Mouse (Mus musculus) MEL (cell line): Measurements from ENCODE around the gene Hgd. TPM values are rescaled to one million over a fixed set of nuclear protein-coding genes. Genes with fewer than 3 reads are reported as not detected.

Experiments
- DNase-seq: peaks from one replicate; pipeline ENCODE4 v3.0.0; 2011; ENCODE audit warnings: low read depth, low spot score
- H3K27ac ChIP-seq: 2 replicates; pipeline ENCODE4 v1.5.1; 2012; ENCODE audit warnings: low read depth, mild to moderate bottlenecking, control low read depth, low read length, moderate library complexity; ENCODE audit not compliant: control insufficient read depth
- H3K27me3 ChIP-seq, 2 experiments: fragments of 150-350 bp in 1 of 2; sonication (generic) in 1 of 2; 2 replicates each; pipeline ENCODE4 v1.6.1; 2012; ENCODE audit warnings: low read length in 2 of 2, mild to moderate bottlenecking in 2 of 2, improper control_type of control experiment in 1 of 2, moderate library complexity in 1 of 2; ENCODE audit not compliant: insufficient read depth in 2 of 2, control insufficient read depth in 1 of 2
- H3K36me3 ChIP-seq, 2 experiments: 2 replicates each; pipeline ENCODE4 v1.6.1; 2012 to 2014; ENCODE audit warnings: low read length in 2 of 2, improper control_type of control experiment in 1 of 2, inconsistent platforms in 1 of 2, mild to moderate bottlenecking in 1 of 2; ENCODE audit not compliant: insufficient read depth in 2 of 2, control insufficient read depth in 1 of 2
- H3K4me1 ChIP-seq, 2 experiments: fragments of 150-350 bp in 1 of 2; sonication (generic) in 1 of 2; 2 replicates each; pipeline ENCODE4 v1.6.1; 2012; ENCODE audit warnings: low read length in 2 of 2, improper control_type of control experiment in 1 of 2, mild to moderate bottlenecking in 1 of 2; ENCODE audit not compliant: insufficient read depth in 2 of 2, control insufficient read depth in 1 of 2
- H3K4me3 ChIP-seq, 2 experiments: fragments of 150-350 bp in 1 of 2; sonication (generic) in 1 of 2; 2 replicates each; pipeline ENCODE4 v1.5.1; 2012; ENCODE audit warnings: low read depth in 2 of 2, low read length in 2 of 2, mild to moderate bottlenecking in 2 of 2, moderate library complexity in 2 of 2, control low read depth in 1 of 2, improper control_type of control experiment in 1 of 2; ENCODE audit not compliant: control insufficient read depth in 1 of 2, insufficient read depth in 1 of 2
- H3K79me2 ChIP-seq: 2 replicates; pipeline ENCODE4 v1.6.1; 2012; ENCODE audit warnings: mild to moderate bottlenecking, low read length, moderate library complexity; ENCODE audit not compliant: control insufficient read depth, poor library complexity, insufficient read depth
- H3K9ac ChIP-seq: 2 replicates; pipeline ENCODE4 v1.6.1; 2012; ENCODE audit warnings: low read depth, mild to moderate bottlenecking, control low read depth, low read length, moderate library complexity; ENCODE audit not compliant: control insufficient read depth, poor library complexity, severe bottlenecking
- H3K9me3 ChIP-seq: fragments of 150-350 bp; sonication (generic); replicated peaks from 2 replicates; pipeline ENCODE4 v1.6.1; 2012; ENCODE audit warnings: mild to moderate bottlenecking, low read length, improper control_type of control experiment, moderate library complexity; ENCODE audit not compliant: insufficient read depth
- BHLHE40 ChIP-seq: IDR thresholded peaks from 2 replicates; pipeline ENCODE4 v1.6.1; 2012; ENCODE audit warnings: low read depth, mild to moderate bottlenecking, inconsistent platforms, low read length, improper control_type of control experiment, borderline replicate concordance
- CHD1 ChIP-seq: IDR thresholded peaks from 2 replicates; pipeline ENCODE4 v1.6.1; 2012; ENCODE audit warnings: low read depth, mild to moderate bottlenecking, inconsistent platforms, low read length, improper control_type of control experiment
- CHD2 ChIP-seq: IDR thresholded peaks from 2 replicates; pipeline ENCODE4 v1.6.1; 2011; ENCODE audit warnings: low read length, improper control_type of control experiment
- CTCF ChIP-seq, 3 experiments: IDR thresholded peaks in 2 of 3; conservative IDR thresholded peaks in 1 of 3; 2 replicates each; pipeline ENCODE4 v1.5.1; 2011 to 2012; ENCODE audit warnings: low read length in 3 of 3, low read depth in 2 of 3, mild to moderate bottlenecking in 2 of 3, improper control_type of control experiment in 1 of 3, inconsistent platforms in 1 of 3, mixed read lengths in 1 of 3, moderate library complexity in 1 of 3; ENCODE audit not compliant: control insufficient read depth in 1 of 3, insufficient read depth in 1 of 3, poor library complexity in 1 of 3, severe bottlenecking in 1 of 3
- E2F4 ChIP-seq: IDR thresholded peaks from 2 replicates; pipeline ENCODE4 v1.6.1; 2011; ENCODE audit warnings: low read depth, low read length, improper control_type of control experiment, borderline replicate concordance
- ELF1 ChIP-seq: IDR thresholded peaks from 2 replicates; pipeline ENCODE4 v1.6.1; 2014; ENCODE audit warnings: low read depth, mild to moderate bottlenecking, inconsistent platforms, low read length, improper control_type of control experiment, moderate library complexity
- EP300 ChIP-seq, 2 experiments: IDR thresholded peaks; 2 replicates each; pipeline ENCODE4 v1.6.1; 2011; ENCODE audit warnings: improper control_type of control experiment in 2 of 2, low read length in 2 of 2, low read depth in 1 of 2, mild to moderate bottlenecking in 1 of 2
- ETS1 ChIP-seq: IDR thresholded peaks from 2 replicates; pipeline ENCODE4 v1.6.1; 2012; ENCODE audit warnings: low read depth, mild to moderate bottlenecking, inconsistent platforms, low read length, improper control_type of control experiment, moderate library complexity
- GABPA ChIP-seq: IDR thresholded peaks from 2 replicates; pipeline ENCODE4 v1.6.1; 2012; ENCODE audit warnings: low read depth, mild to moderate bottlenecking, inconsistent platforms, low read length, improper control_type of control experiment, moderate library complexity
- GATA1 ChIP-seq: IDR thresholded peaks from 2 replicates; pipeline ENCODE4 v1.6.1; 2011; ENCODE audit warnings: low read depth, low read length, improper control_type of control experiment
- HCFC1 ChIP-seq: IDR thresholded peaks from 2 replicates; pipeline ENCODE4 v1.6.1; 2012; ENCODE audit warnings: low read depth, mild to moderate bottlenecking, inconsistent platforms, low read length, improper control_type of control experiment, moderate library complexity
- JUND ChIP-seq: IDR thresholded peaks from 2 replicates; pipeline ENCODE4 v1.6.1; 2011; ENCODE audit warnings: low read depth, mild to moderate bottlenecking, improper control_type of control experiment, low read length
- KAT2A ChIP-seq: conservative IDR thresholded peaks from 2 replicates; pipeline ENCODE4 v1.6.1; 2012; ENCODE audit warnings: low read depth, low read length, improper control_type of control experiment, inconsistent platforms
- MAX ChIP-seq: IDR thresholded peaks from 2 replicates; pipeline ENCODE4 v1.6.1; 2011; ENCODE audit warnings: low read length, improper control_type of control experiment
- MAZ ChIP-seq: IDR thresholded peaks from 2 replicates; pipeline ENCODE4 v1.6.1; 2012; ENCODE audit warnings: low read depth, mild to moderate bottlenecking, inconsistent platforms, low read length, improper control_type of control experiment
- MEF2A ChIP-seq: IDR thresholded peaks from 2 replicates; pipeline ENCODE4 v1.6.1; 2014; ENCODE audit warnings: low read depth, mild to moderate bottlenecking, inconsistent platforms, low read length, improper control_type of control experiment; ENCODE audit not compliant: poor library complexity, insufficient replicate concordance, severe bottlenecking; ENCODE audit errors: extremely low read depth
- MXI1 ChIP-seq: IDR thresholded peaks from 2 replicates; pipeline ENCODE4 v1.6.1; 2011; ENCODE audit warnings: mild to moderate bottlenecking, low read depth, low read length, improper control_type of control experiment
- MYB ChIP-seq: IDR thresholded peaks from 2 replicates; pipeline ENCODE4 v1.6.1; 2011; ENCODE audit warnings: mild to moderate bottlenecking, low read depth, low read length, improper control_type of control experiment
- MYC ChIP-seq: IDR thresholded peaks from 2 replicates; pipeline ENCODE4 v1.6.1; 2011; ENCODE audit warnings: low read depth, mild to moderate bottlenecking, low read length, improper control_type of control experiment, moderate library complexity
- NELFE ChIP-seq: IDR thresholded peaks from 2 replicates; pipeline ENCODE4 v1.6.1; 2011; ENCODE audit warnings: low read depth, low read length, improper control_type of control experiment
- NRF1 ChIP-seq: IDR thresholded peaks from 2 replicates; pipeline ENCODE4 v1.6.1; 2014; ENCODE audit warnings: low read depth, mild to moderate bottlenecking, inconsistent platforms, low read length, improper control_type of control experiment, moderate library complexity; ENCODE audit not compliant: poor library complexity, insufficient read depth, severe bottlenecking
- POLR2A ChIP-seq, 2 experiments: IDR thresholded peaks; 2 replicates each; pipeline ENCODE4 v1.6.1; 2011 to 2012; ENCODE audit warnings: low read length in 2 of 2, mild to moderate bottlenecking in 2 of 2, control low read depth in 1 of 2, improper control_type of control experiment in 1 of 2, low read depth in 1 of 2, moderate library complexity in 1 of 2; ENCODE audit not compliant: control insufficient read depth in 1 of 2, insufficient read depth in 1 of 2, poor library complexity in 1 of 2
- POLR2AphosphoS2 ChIP-seq: IDR thresholded peaks from 2 replicates; pipeline ENCODE4 v1.6.1; 2011; ENCODE audit warnings: low read length, improper control_type of control experiment
- POLR2AphosphoS5 ChIP-seq: IDR thresholded peaks from 2 replicates; pipeline ENCODE4 v1.6.1; 2012; ENCODE audit warnings: low read depth, borderline replicate concordance, mild to moderate bottlenecking, inconsistent platforms, low read length, moderate library complexity, mixed read lengths
- RAD21 ChIP-seq: IDR thresholded peaks from 2 replicates; pipeline ENCODE4 v1.6.1; 2011; ENCODE audit warnings: mild to moderate bottlenecking, low read depth, low read length, improper control_type of control experiment
- RCOR1 ChIP-seq: IDR thresholded peaks from 2 replicates; pipeline ENCODE4 v1.6.1; 2012; ENCODE audit warnings: low read depth, mild to moderate bottlenecking, inconsistent platforms, low read length, improper control_type of control experiment
- TAL1 ChIP-seq: IDR thresholded peaks from 2 replicates; pipeline ENCODE4 v1.6.1; 2012; ENCODE audit warnings: mild to moderate bottlenecking, inconsistent platforms, low read length, moderate library complexity, mixed read lengths
- TBP ChIP-seq: IDR thresholded peaks from 2 replicates; pipeline ENCODE4 v1.8.0; 2011; ENCODE audit warnings: low read depth, low read length, improper control_type of control experiment
- TCF12 ChIP-seq: IDR thresholded peaks from 2 replicates; pipeline ENCODE4 v1.6.1; 2014; ENCODE audit warnings: low read depth, mild to moderate bottlenecking, inconsistent platforms, low read length, improper control_type of control experiment, moderate library complexity
- UBTF ChIP-seq: IDR thresholded peaks from 2 replicates; pipeline ENCODE4 v1.6.1; 2012; ENCODE audit warnings: low read depth, mild to moderate bottlenecking, inconsistent platforms, low read length, improper control_type of control experiment, moderate library complexity, borderline replicate concordance; ENCODE audit not compliant: insufficient read depth
- USF1 ChIP-seq: IDR thresholded peaks from 2 replicates; pipeline ENCODE4 v1.6.1; 2014; ENCODE audit warnings: low read depth, mild to moderate bottlenecking, inconsistent platforms, low read length, improper control_type of control experiment, moderate library complexity
- USF2 ChIP-seq, 2 experiments: IDR thresholded peaks; 2 replicates each; pipeline ENCODE4 v1.6.1; 2011 to 2012; ENCODE audit warnings: improper control_type of control experiment in 2 of 2, low read length in 2 of 2, borderline replicate concordance in 1 of 2, inconsistent platforms in 1 of 2, low read depth in 1 of 2, mild to moderate bottlenecking in 1 of 2; ENCODE audit not compliant: insufficient read depth in 1 of 2
- ZC3H11A ChIP-seq: IDR thresholded peaks from 2 replicates; pipeline ENCODE4 v1.6.1; 2012; ENCODE audit warnings: low read depth, mild to moderate bottlenecking, inconsistent platforms, low read length, improper control_type of control experiment
- ZMIZ1 ChIP-seq: IDR thresholded peaks from 2 replicates; pipeline ENCODE4 v1.6.1; 2012; ENCODE audit warnings: low read depth, mild to moderate bottlenecking, inconsistent platforms, low read length, improper control_type of control experiment, moderate library complexity
- polyA plus RNA-seq, 2 experiments: library from polyadenylated mRNA; stranded (reverse) in 1 of 2; unstranded in 1 of 2; fragments of >175 nt in 1 of 2; fragments of >200 nt in 1 of 2; gene quantifications; 2 replicates each; pipeline versions ENCODE4 v1.2.1 to v1.2.4; 2012; ENCODE audit warnings: low replicate concordance in 2 of 2, low read depth in 1 of 2; ENCODE audit not compliant: insufficient read length in 2 of 2, insufficient read depth in 1 of 2, missing spikeins in 1 of 2
- total RNA-seq: library from RNA; depleted of rRNA; stranded (reverse); fragments of 300-350 nt; gene quantifications from 2 replicates; pipeline ENCODE4 v1.2.3, GENCODE M21; 2012

Hgd gene
- total and polyA plus RNA-seq, 3 experiments: not detected

DNA sequence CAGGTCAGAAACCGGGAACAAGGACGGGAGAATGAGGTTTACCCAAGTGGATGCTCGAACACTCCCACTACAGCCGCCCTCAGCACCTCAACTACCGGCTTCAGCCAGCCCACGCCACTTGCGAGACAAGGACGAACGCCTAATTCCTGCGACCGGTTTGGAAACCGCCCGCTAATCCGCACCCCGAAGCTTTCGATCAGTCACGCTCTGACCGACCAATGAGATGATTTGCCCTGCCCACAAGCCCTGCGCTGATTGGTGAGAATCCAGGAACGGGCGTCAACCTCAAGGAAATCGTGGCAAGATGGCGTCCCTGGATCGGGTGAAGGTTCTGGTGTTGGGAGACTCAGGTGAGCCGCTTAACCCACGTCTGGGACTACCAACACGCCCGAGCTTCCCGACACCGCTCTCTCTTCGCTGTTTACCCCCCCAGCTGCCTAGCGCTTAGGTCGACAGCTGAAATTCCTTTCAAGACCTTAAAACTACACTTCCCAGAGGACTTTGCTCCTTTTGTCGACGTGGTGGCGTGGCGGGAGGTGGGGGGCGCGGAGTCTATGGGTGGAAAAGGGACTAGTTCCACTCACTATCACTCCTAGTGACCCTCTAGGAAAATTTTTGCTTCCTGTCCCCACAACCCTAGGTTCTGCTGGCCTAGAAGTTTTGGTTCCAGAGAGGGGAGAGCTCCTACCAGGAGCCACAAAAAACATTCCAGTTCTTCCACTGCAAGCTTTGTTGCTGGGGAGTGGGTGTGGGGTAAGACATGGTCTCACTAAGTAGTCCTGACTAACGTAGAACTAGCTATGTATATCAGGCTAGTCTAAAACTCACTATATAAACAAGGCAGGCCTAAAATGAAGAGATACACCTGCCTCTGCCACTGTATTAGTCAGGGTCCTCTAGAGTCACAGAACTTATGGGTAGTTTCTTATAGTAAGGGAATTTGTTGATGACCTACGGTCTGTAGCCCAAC is 40.1 kb upstream of the Hgd start, which contains the start of the genes Gtf2e1 and Rabl3:
Gene Gtf2e1, minus strand, starts transcription at position 179 of the 970 bp plus-strand sequence.
Gene Rabl3, plus strand, starts transcription at position 275 of the 970 bp plus-strand sequence.
- Histone ChIP-seq H3K4me1 (peaks cover 0 to 15% of the 10 kb centered on the region in 2 experiments; a peak in 1 of 4 replicates), H3K9ac (peak within 1 kb of the TSS; percentile 94), H3K27me3 (no peaks in the 10 kb centered on the region), H3K4me3 (peak within 1 kb of the TSS; percentile 73 to 95), H3K27ac (peak within 1 kb of the TSS; percentile 78), H3K9me3 (no peaks in the 10 kb centered on the region), H3K79me2 (peaks cover 37% of the 10 kb centered on the region), H3K36me3 (peaks cover 0 to 20% of the 10 kb centered on the region in 2 experiments; a peak in 3 of 4 replicates)
- peak; percentile 99 for DNase-seq
- peak; percentile 36; the same call in 1 of the 2 replicates for TF ChIP-seq TCF12
- TF ChIP-seq NELFE: peak; percentile 89
- peak; percentile 59; the same call in 1 of the 2 replicates for TF ChIP-seq KAT2A
- TF ChIP-seq RAD21: no peak
- 0 out of 2 replicates have a peak, but pooled peaks have one; percentile 61 for TF ChIP-seq E2F4
- peak; percentile 73 for TF ChIP-seq TBP
- TF ChIP-seq MEF2A: no peak
- peak; percentile 90 for TF ChIP-seq MXI1
- no peak for TF ChIP-seq NRF1
- peak; percentile 65 for TF ChIP-seq MAX
- TF ChIP-seq CHD1: no peak
- TF ChIP-seq GATA1: no peak
- TF ChIP-seq MYC: peak; percentile 91
- no peak; the same call in 1 of the 2 replicates for TF ChIP-seq CHD2
- peak; percentile 85 for TF ChIP-seq ELF1
- TF ChIP-seq JUND: no peak
- no peak for TF ChIP-seq TAL1
- TF ChIP-seq MAZ: peak; percentile 85
- no peak for TF ChIP-seq ZC3H11A
- no peak for TF ChIP-seq MYB
- peak; percentile 45; the same call in 1 of the 2 replicates for TF ChIP-seq USF1
- peak; percentile 68 to 95; a peak in 2 of 4 replicates for TF ChIP-seq POLR2A (IDR thresholded peaks at IDR 0.05; ENCODE audit: control insufficient read depth in 1 of 2, insufficient read depth in 1 of 2, low read depth in 1 of 2, low read length in 2 of 2, poor library complexity in 1 of 2)
- TF ChIP-seq BHLHE40: no peak
- no peak for TF ChIP-seq UBTF
- TF ChIP-seq CTCF (IDR thresholded peaks at IDR 0.05 in 2 of 3, conservative IDR thresholded peaks at IDR 0.05 in 1 of 3; ENCODE audit: control insufficient read depth in 1 of 3, insufficient read depth in 1 of 3, low read depth in 2 of 3, low read length in 3 of 3, poor library complexity in 1 of 3, severe bottlenecking in 1 of 3): no peak
- TF ChIP-seq HCFC1: peak; percentile 88
- no peak for TF ChIP-seq RCOR1
- peak; percentile 90 for TF ChIP-seq POLR2AphosphoS2
- TF ChIP-seq ZMIZ1: 0 out of 2 replicates have a peak, but pooled peaks have one; percentile 46
- no peak for TF ChIP-seq POLR2AphosphoS5
- TF ChIP-seq GABPA: no peak
- TF ChIP-seq ETS1: no peak
- TF ChIP-seq USF2 (IDR thresholded peaks at IDR 0.05; ENCODE audit: borderline replicate concordance in 1 of 2, insufficient read depth in 1 of 2, low read depth in 1 of 2, low read length in 2 of 2): no peak
- TF ChIP-seq EP300 (IDR thresholded peaks at IDR 0.05; ENCODE audit: low read depth in 1 of 2, low read length in 2 of 2): no peak
